13 mouse cellular contexts compared by ENCODE assay signal in the genomic region with DNA sequence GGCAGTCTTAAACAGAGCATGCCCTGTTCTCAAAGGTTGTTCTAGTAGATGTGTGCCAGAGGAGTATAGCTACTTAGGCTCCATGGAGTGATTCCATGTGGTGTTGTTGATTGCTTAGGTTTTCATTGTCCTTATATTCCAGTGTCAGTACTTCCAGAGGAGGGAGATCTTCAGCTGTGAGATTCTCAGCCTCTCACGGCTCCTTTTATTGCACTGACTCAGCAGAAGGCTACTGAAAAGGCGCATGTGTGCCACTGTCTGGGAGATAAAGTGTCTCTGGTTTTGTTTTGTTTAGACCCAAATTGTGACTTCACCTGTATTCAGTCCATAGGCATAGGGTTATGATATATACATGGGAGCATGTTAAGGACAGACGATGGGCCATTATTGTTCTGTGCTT. TPM values are rescaled to one million over a fixed set of nuclear protein-coding genes. Genes with fewer than 3 reads are reported as not detected.
"Had no signal": no experiment of that assay in that cellular context is flagged by ENCODE, and none has a peak within 500 bp of the region (broad histone marks: within the 10 kb centered on the region; RNA-seq: fewer than 3 reads in every experiment).

No protein-coding gene starts in this region.

- H3K27me3 ChIP-seq: intestine, embryonic 15.5 days; limb, embryonic 15.5 days; liver, embryonic 12.5 days; megakaryocyte, embryonic 14.5 days; midbrain, embryonic 15.5 days had no signal

- H3K9ac ChIP-seq: intestine, embryonic 15.5 days; limb, embryonic 15.5 days; liver, embryonic 12.5 days; lung, embryonic 14.5 days; midbrain, embryonic 15.5 days had no signal

- H3K27ac ChIP-seq: intestine, embryonic 15.5 days; limb, embryonic 15.5 days; liver, embryonic 12.5 days; macrophage; midbrain, embryonic 15.5 days had no signal

- ATAC-seq: intestine, embryonic 15.5 days; liver, embryonic 12.5 days; midbrain, embryonic 15.5 days had no signal

- H3K4me2 ChIP-seq: intestine, embryonic 15.5 days; limb, embryonic 15.5 days; liver, embryonic 12.5 days; lung, embryonic 14.5 days; midbrain, embryonic 11.5 days; midbrain, embryonic 15.5 days had no signal

- H3K4me3 ChIP-seq: intestine, embryonic 15.5 days; limb, embryonic 15.5 days; liver, embryonic 12.5 days; megakaryocyte, embryonic 14.5 days; midbrain, embryonic 15.5 days had no signal

- H3K36me3 ChIP-seq: intestine, embryonic 15.5 days; limb, embryonic 15.5 days; liver, embryonic 12.5 days; midbrain, embryonic 15.5 days had no signal

- DNase-seq: kidney, adult 18-20 months; kidney, postnatal 14 days; lung, embryonic 14.5 days; lung, postnatal 10 days; thymus, postnatal 4 days had no signal

- H3K9me3 ChIP-seq: intestine, embryonic 15.5 days; limb, embryonic 15.5 days; liver, embryonic 12.5 days; midbrain, embryonic 15.5 days had no signal

- H3K4me1 ChIP-seq: intestine, embryonic 15.5 days; limb, embryonic 15.5 days; liver, embryonic 12.5 days; megakaryocyte, embryonic 14.5 days had no signal

RNA-seq across cellular contexts. Expression of gene Myt1l, which starts 28.2 kb away (rescaled TPM):
- polyA plus RNA-seq: kidney, embryonic 14.5 days; liver, embryonic 12.5 days; lung, embryonic 14.5 days; macrophage had no signal
